Mouse (Mus musculus): ENCODE data around the gene Sgf29.

DNA sequence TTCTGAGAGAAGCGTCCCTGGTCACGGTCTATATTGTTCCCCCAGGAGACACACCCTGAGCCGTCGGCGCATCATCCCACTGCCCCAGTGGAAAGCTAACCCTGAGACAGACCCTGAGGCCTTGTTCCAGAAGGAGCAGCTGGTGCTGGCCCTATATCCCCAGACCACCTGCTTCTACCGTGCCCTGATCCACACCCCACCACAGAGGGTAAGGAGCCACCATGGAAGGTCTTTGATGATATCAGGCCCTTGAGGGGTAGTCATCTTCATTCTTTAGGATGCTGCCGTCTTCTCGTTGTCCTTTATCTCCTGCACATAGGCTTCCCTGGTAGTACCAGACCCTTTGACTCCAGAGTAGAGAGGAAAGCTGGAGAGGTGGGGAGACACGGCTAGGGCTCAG, 23.0 kb downstream of the Sgf29 start:
- TF ChIP-seq CTCF (IDR thresholded peaks at IDR 0.05) (no peak), EP300 (IDR thresholded peaks at IDR 0.05) (no peak)
